Mouse (Mus musculus): Measurements from ENCODE around the gene Thra.

GRCm38 (mm10) chr11:98738428-98738911, 2.0 kb upstream of the Thra start:
- TF ChIP-seq GATA1 (IDR thresholded peaks at IDR 0.05; ENCODE audit: borderline replicate concordance, low read length) (no peak), FLI1 (IDR thresholded peaks at IDR 0.05; ENCODE audit: low read length) (no peak)
